In genomic region chr5:97004178-97005030, GRCm38 (mm10) we compare ENCODE assay signal across 10 mouse cellular contexts. TPM values are rescaled to one million over a fixed set of nuclear protein-coding genes. Genes with fewer than 3 reads are reported as not detected.
DNase-seq lines count a peak whose midpoint lies in the region; ATAC-seq lines count a peak whose summit lies in the region.
"Had no signal": no experiment of that assay in that cellular context is flagged by ENCODE, and none has a peak within 500 bp of the region (broad histone marks: within the 10 kb centered on the region; RNA-seq: fewer than 3 reads in every experiment).

No protein-coding gene starts in this region.

- no peaks in the 10 kb centered on the region for H3K27me3 ChIP-seq in liver, embryonic 13.5 days
- no peaks in the 10 kb centered on the region for H3K27me3 ChIP-seq in stomach, embryonic 16.5 days (ENCODE audit: control insufficient read depth, insufficient read depth, low read length)

- peak overlapping the region; percentile 75 for H3K4me2 ChIP-seq in liver, embryonic 13.5 days
- peak overlapping the region; percentile 5; the same call in 1 of the 2 replicates for H3K4me2 ChIP-seq in stomach, embryonic 16.5 days (ENCODE audit: low read depth, low read length)

- peak overlapping the region; percentile 98 for H3K27ac ChIP-seq in liver, embryonic 13.5 days
- no peak overlapping the region for H3K27ac ChIP-seq in stomach, embryonic 16.5 days (ENCODE audit: low read length)

- peak overlapping the region; percentile 94 for H3K4me3 ChIP-seq in liver, embryonic 13.5 days (replicated peaks)
- H3K4me3 ChIP-seq in stomach, embryonic 16.5 days (replicated peaks; ENCODE audit: low read length): no peak overlapping the region

- peaks cover 99% of the 10 kb centered on the region for H3K4me1 ChIP-seq in liver, embryonic 13.5 days (replicated peaks)
- peaks cover 25% of the 10 kb centered on the region for H3K4me1 ChIP-seq in stomach, embryonic 16.5 days (ENCODE audit: control insufficient read depth, insufficient read depth, low read length)

- 59% methylated on average over 23 of the region's 23 CpGs for WGBS in liver, embryonic 13.5 days (ENCODE audit: insufficient replicate concordance)
- 52% methylated on average over 23 of the region's 23 CpGs for WGBS in stomach, embryonic 16.5 days

- peak; percentile 95 for DNase-seq in heart, adult 11 months
- DNase-seq in heart, postnatal 14 days: no peak
- DNase-seq in testis, postnatal 14 days (ENCODE audit: low spot score): peak; percentile 42
- no peak for DNase-seq in testis, postnatal 10 days (ENCODE audit: low spot score)
- no peak for DNase-seq in liver, embryonic 13.5 days
- no peak for DNase-seq in c-Kit-positive CD71-positive TER-119-positive erythroid progenitor cells, embryonic 14.5 days (ENCODE audit: low spot score)
- no peak for DNase-seq in adrenal gland, postnatal 10 days
- DNase-seq: B cell, adult 2 months; cerebellum, postnatal 36 days had no signal

- intact Hi-C loops in heart, postnatal 14 days (cut with DNase I): no loop called here

- no peaks in the 10 kb centered on the region for H3K9me3 ChIP-seq in liver, embryonic 13.5 days (replicated peaks)
- H3K9me3 ChIP-seq in stomach, embryonic 16.5 days (replicated peaks; ENCODE audit: control insufficient read depth, low read length): no peaks in the 10 kb centered on the region

- no peak for ATAC-seq in liver, embryonic 13.5 days (ENCODE audit: low read depth)
- ATAC-seq in stomach, embryonic 16.5 days (ENCODE audit: insufficient read depth, low FRiP score): no peak; the same call in 1 of the 2 replicates

- peaks cover 36% of the 10 kb centered on the region for H3K36me3 ChIP-seq in liver, embryonic 13.5 days
- no peaks in the 10 kb centered on the region for H3K36me3 ChIP-seq in stomach, embryonic 16.5 days (ENCODE audit: control insufficient read depth, insufficient read depth, low read length)

- peak overlapping the region; percentile 98 for H3K9ac ChIP-seq in liver, embryonic 13.5 days
- no peak overlapping the region for H3K9ac ChIP-seq in stomach, embryonic 16.5 days (ENCODE audit: low read length)

RNA-seq across cellular contexts. Expression of gene Bmp2k, which starts 6.9 kb away (rescaled TPM):
- 10 to 100 TPM; 11.5 to 12.1 TPM for total RNA-seq in heart, postnatal 14 days (2021)
- polyA plus RNA-seq in liver, embryonic 13.5 days (2015; fragmentation: Nextera tagmentation; extraction: Ambion mirVana): 34.7 and 39.3 TPM in 2 replicates
- 8.9 and 10.2 TPM in 2 replicates for polyA plus RNA-seq in stomach, embryonic 16.5 days (2015; fragmentation: Nextera tagmentation; extraction: Ambion mirVana)
- total RNA-seq in adrenal gland, postnatal 10 days (2021): 10 to 100 TPM; 22.3 to 24.7 TPM

Comparison
In these comparisons a context has a peak if more than half of its experiments do, and no peak if none do; other contexts are left out.
1. DNase-seq: peak in heart, adult 11 months (single experiment) and testis, postnatal 14 days (single experiment); none in heart, postnatal 14 days (0 of 2), testis, postnatal 10 days (single experiment), liver, embryonic 13.5 days (single experiment), c-Kit-positive CD71-positive TER-119-positive erythroid progenitor cells, embryonic 14.5 days (single experiment) and adrenal gland, postnatal 10 days (single experiment).